Mouse (Mus musculus) left cerebral cortex, adult 2 months (tissue): ENCODE measurements around the gene Hnrnpdl. TPM values are rescaled to one million over a fixed set of nuclear protein-coding genes. Genes with fewer than 3 reads are reported as not detected.

Experiments
- DNase-seq, 2 experiments: peaks; one replicate each; pipeline ENCODE4 v3.0.0; 2021 to 2022; ENCODE audit warnings: low spot score in 2 of 2, mixed read lengths in 1 of 2; ENCODE audit errors: extremely low spot score in 1 of 2
- H3K27ac ChIP-seq: fragments of 200-600 bp; 2 replicates; pipeline ENCODE4 v1.8.1; 2022
- H3K4me3 ChIP-seq: fragments of 200-600 bp; 2 replicates; pipeline ENCODE4 v1.8.1; 2022
- CTCF ChIP-seq: fragments of 200-600 bp; IDR thresholded peaks from 2 replicates; pipeline ENCODE4 v1.8.1; 2022; ENCODE audit warnings: antibody characterized with exemption, mild to moderate bottlenecking, moderate library complexity
- intact Hi-C: fragments of 180-260 bp; cut with DNase I; formaldehyde crosslinking; loops from one replicate; pipeline ENCODE4 v1.15.1; 2025
- total RNA-seq, 2 experiments: library from RNA; stranded (reverse); gene quantifications; 2 replicates each; pipeline ENCODE4 v1.2.3; 2021

Gene Hnrnpdl
- total RNA-seq, 2 experiments from 2014 or later = 177 to 178 TPM

GRCm38 (mm10) chr5:100032646-100033045, 6.8 kb downstream of the Hnrnpdl start:
- Histone ChIP-seq H3K27ac (no peak overlapping the region), H3K4me3 (no peak overlapping the region)
- no peak for TF ChIP-seq CTCF
- intact Hi-C loops = no loop called here
- DNase-seq = no peak

DNA sequence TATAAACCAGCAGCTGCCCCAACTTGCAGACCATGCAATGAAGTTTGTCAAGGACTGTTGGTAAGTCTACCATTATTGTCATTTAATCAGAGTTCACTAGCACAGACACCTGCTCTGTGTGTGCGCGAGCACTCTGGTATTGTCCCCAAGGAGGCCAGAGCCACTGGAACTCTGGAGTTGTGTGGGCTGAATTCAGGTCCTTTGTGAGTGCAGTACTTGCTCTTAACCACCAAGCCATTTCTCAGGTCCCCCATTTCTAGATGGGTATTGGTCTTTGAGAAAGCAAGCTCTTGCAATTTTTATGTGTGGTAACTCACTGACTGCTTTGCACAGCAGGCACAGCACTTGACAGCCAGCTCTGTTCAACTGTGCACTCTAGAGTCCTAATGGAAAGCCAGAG, 7.4 kb downstream of the Hnrnpdl start:
- H3K27ac ChIP-seq = no peak overlapping the region
- TF ChIP-seq CTCF = no peak; the same call in 1 of the 2 replicates
- no peak overlapping the region for H3K4me3 ChIP-seq
- intact Hi-C loops = no loop called here
- DNase-seq = no peak

- Histone ChIP-seq H3K4me3 (no peak overlapping the region), H3K27ac (no peak overlapping the region)
- DNase-seq = no peak
- intact Hi-C loops = no loop called here
- no peak for TF ChIP-seq CTCF
Observed at GRCm38 (mm10) chr5:100030069-100030468, 9.4 kb downstream of the Hnrnpdl start.

DNA sequence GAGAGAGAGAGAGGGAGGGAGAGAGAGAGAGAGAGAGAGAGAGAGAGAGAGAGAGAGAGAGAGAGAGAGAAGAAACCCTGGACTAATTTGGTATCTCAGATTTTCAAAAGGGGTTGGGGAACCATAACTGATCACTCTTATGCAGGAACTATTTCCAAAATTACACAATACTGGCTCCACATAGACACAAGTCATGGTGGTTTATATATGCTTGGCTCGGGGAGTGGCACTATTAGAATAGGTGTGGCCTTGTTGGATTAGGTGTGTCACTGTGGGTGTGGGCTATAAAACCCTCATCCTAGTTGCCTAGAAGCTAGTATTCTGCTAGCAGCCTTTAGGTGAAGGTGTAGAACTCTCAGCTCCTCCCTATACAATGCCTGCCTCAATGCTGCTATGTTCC, 14.6 kb downstream of the Hnrnpdl start:
- no peak for TF ChIP-seq CTCF
- no peak overlapping the region for H3K4me3 ChIP-seq
- intact Hi-C loops = no loop called here
- DNase-seq = no peak
- no peak overlapping the region for H3K27ac ChIP-seq

DNA sequence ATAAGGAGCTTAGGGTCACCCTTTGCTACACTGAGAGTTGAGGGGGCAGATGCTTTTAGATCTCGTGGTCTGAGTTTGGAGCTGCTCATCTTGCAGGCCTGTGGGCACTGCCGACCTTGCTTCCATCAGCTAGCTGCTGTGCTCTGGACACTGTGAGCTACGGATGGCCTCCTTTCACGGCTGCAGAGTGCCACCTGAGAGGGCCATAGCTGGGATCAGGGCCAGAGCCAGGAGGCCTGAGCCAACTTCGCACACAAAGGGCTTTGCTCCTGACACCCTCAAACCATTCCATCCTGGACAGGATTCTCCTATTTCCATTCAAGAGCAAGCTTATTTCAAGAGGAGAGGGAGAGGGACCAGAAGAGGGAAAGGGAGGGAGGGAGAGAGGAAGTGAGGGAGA, 15.1 kb downstream of the Hnrnpdl start:
- intact Hi-C loops = no loop called here
- no peak overlapping the region for H3K4me3 ChIP-seq
- TF ChIP-seq CTCF = no peak
- no peak overlapping the region for H3K27ac ChIP-seq
- DNase-seq = no peak

GRCm38 (mm10) chr5:100020089-100020488, 19.4 kb downstream of the Hnrnpdl start:
- Histone ChIP-seq H3K27ac (no peak overlapping the region), H3K4me3 (no peak overlapping the region)
- TF ChIP-seq CTCF = no peak
- intact Hi-C loops = no loop called here
- no peak for DNase-seq

GRCm38 (mm10) chr5:100012599-100012998, 26.9 kb downstream of the Hnrnpdl start:
- H3K4me3 ChIP-seq = no peak overlapping the region
- DNase-seq = no peak
- H3K27ac ChIP-seq = no peak overlapping the region
- TF ChIP-seq CTCF = no peak
- intact Hi-C loops = no loop called here

DNA sequence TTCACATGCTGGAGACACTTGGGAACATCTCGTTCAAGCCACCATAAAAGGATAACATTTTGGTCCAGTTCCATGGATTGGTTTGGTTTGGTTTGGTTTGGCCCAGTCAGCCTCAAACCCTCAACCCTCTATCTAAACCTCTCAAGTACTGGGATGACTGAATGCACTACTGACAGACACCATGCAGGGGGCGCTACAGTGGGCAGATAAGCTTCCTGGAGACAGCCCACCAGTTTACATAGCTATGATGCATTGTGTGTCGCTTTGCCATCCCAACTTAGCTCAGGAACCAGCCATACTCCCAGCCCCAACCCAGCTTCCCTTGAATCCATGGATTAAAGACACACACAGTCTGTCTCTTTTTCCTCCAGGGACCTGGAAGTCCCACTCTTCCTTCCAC, 31.0 kb downstream of the Hnrnpdl start:
- no peak for DNase-seq
- no peak overlapping the region for H3K4me3 ChIP-seq
- intact Hi-C loops = no loop called here
- TF ChIP-seq CTCF = no peak; the same call in 1 of the 2 replicates
- no peak overlapping the region for H3K27ac ChIP-seq

- intact Hi-C loops = no loop called here
- Histone ChIP-seq H3K4me3 (no peak overlapping the region), H3K27ac (no peak overlapping the region)
- peak; percentile 13 for TF ChIP-seq CTCF
- no peak for DNase-seq
Observed at GRCm38 (mm10) chr5:100007040-100007375, 32.5 kb downstream of the Hnrnpdl start.

- TF ChIP-seq CTCF = no peak
- DNase-seq = no peak
- H3K4me3 ChIP-seq = no peak overlapping the region
- H3K27ac ChIP-seq = no peak overlapping the region
- intact Hi-C loops = no loop called here
Observed at GRCm38 (mm10) chr5:100006324-100007039, 33.0 kb downstream of the Hnrnpdl start.

DNA sequence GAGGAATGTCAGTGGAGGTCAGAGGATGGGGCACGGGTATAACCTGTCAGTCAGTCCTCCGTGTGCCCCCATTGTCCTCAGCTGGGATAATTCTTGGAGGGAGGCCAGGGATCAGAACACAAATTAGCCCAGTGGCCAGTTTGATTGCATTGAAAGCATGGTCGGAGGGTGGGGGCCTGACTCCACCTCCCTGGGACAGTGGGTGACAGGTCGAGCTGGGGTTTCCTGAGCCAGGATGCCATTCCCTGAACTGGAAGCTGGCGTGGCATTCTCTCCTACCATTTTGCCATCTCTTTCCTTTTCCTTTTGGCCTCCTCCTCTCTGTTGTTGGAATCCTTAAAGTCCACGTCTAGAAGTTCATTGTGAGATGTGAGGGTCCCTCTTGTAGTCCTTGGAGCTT, 33.6 kb downstream of the Hnrnpdl start:
- TF ChIP-seq CTCF = no peak
- intact Hi-C loops = no loop called here
- DNase-seq = no peak
- no peak overlapping the region for H3K4me3 ChIP-seq
- H3K27ac ChIP-seq = no peak overlapping the region

DNA sequence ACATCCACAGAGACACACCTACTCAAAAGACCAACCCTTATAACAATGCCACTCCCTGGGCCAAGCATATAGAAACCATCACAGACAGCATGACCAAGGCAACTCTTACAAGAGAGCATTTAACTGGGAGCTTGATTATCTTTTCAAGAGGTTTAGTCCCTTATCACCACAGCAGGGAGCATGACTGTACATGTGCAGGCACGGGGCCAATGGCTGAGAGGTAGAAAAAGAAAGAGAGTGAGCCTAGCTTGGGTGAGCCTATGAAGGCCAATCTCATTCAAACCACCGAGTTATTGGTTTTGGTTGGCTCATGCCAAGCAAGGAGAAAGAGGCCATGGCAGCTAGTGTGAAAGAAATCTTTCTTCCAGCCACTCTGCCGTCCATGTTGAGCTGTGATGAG, 34.0 kb downstream of the Hnrnpdl start:
- intact Hi-C loops = no loop called here
- Histone ChIP-seq H3K4me3 (no peak overlapping the region), H3K27ac (no peak overlapping the region)
- TF ChIP-seq CTCF = no peak
- DNase-seq = no peak

GRCm38 (mm10) chr5:100003895-100004294, 35.6 kb downstream of the Hnrnpdl start:
- TF ChIP-seq CTCF = no peak
- intact Hi-C loops = no loop called here

More at GRCm38 (mm10) chr5:100003895-100004294, 35.6 kb downstream of the Hnrnpdl start:
- Histone ChIP-seq H3K4me3 (no peak overlapping the region), H3K27ac (no peak overlapping the region)
- no peak for DNase-seq
